Mouse (Mus musculus) bone marrow, adult 2 months (tissue): ENCODE measurements at regions not wholly inside any gene's neighbourhood (a gene's known extent, or its start where the extent isn't known, plus 50 kb on each side); places are given as distances from the start of the nearest gene placed in this dataset.
A peak's percentile ranks its signal among the peaks of the same experiment; 100 is the strongest.

Source experiments
- H3K27ac ChIP-seq: fragments of 200-500 bp; 2 replicates; pipeline ENCODE4 v1.5.1; 2012; ENCODE audit warnings: low read depth, mild to moderate bottlenecking, control low read depth, inconsistent platforms, low read length; ENCODE audit not compliant: control insufficient read depth, poor library complexity, insufficient read depth
- H3K4me1 ChIP-seq: fragments of 200-500 bp; 2 replicates; pipeline ENCODE4 v1.6.1; 2011; ENCODE audit warnings: low read length; ENCODE audit not compliant: control insufficient read depth, insufficient read depth
- H3K4me3 ChIP-seq: fragments of 200-500 bp; replicated peaks from 2 replicates; pipeline ENCODE3; 2011; ENCODE audit warnings: mild to moderate bottlenecking, low read depth, low read length, control low read depth; ENCODE audit not compliant: control insufficient read depth
- CTCF ChIP-seq: fragments of 200-500 bp; IDR thresholded peaks from 2 replicates; pipeline ENCODE4 v1.5.1; 2011; ENCODE audit warnings: low read length, control low read depth; ENCODE audit not compliant: control insufficient read depth, insufficient read depth
- POLR2A ChIP-seq: fragments of 200-500 bp; IDR thresholded peaks from 2 replicates; pipeline ENCODE4 v1.6.1; 2011; ENCODE audit warnings: low read depth, mild to moderate bottlenecking, control low read depth, low read length, borderline replicate concordance; ENCODE audit not compliant: control insufficient read depth
- WGBS: fragments of 180-500 bp; shearing (Covaris S2); methylation state at CpG from one replicate; pipeline ENCODE4 v1.1.7; 2018; 5-methylcytosine and 5-hydroxymethylcytosine counted together

DNA sequence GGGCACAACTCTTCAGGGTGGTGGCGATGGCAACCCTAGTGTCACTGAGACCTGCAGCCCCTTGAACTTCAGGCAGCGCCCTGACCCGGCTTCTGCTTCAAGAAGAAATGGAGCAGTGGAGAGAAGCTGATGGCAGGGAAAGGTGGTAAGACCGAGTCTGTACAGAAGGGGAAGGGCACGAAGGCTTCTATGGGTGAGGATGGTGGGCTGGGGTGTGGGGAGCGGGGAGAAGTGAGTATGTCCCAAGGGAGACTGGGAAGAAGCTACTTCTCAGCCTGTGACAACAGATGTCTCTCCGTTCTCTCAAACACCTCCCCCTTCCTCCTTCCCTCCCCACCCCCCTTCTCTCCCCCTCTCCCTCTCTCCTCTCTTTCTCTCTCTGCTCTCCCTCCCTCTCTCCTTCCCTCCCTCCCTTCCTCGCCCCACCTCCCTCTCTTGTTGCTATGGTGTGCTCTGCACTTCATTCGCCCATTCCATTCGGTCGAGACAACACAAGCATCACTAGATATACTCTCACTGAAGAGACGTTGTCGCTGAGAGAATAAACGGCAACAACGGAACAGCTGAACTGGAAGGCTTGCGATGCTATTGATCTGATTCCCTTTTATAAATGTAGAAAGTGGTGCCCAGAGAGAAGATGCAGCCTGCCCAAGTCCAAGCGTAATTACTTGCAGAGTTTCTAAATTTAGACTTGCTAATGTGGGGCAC is 142.7 kb upstream of the Tox3 start:
- Histone ChIP-seq H3K27ac (no peak overlapping the region), H3K4me3 (no peak overlapping the region), H3K4me1 (no peaks in the 10 kb centered on the region)
- no peak for TF ChIP-seq POLR2A
- TF ChIP-seq CTCF = no peak
- WGBS = 69% methylated on average over 17 of the region's 17 CpGs

DNA sequence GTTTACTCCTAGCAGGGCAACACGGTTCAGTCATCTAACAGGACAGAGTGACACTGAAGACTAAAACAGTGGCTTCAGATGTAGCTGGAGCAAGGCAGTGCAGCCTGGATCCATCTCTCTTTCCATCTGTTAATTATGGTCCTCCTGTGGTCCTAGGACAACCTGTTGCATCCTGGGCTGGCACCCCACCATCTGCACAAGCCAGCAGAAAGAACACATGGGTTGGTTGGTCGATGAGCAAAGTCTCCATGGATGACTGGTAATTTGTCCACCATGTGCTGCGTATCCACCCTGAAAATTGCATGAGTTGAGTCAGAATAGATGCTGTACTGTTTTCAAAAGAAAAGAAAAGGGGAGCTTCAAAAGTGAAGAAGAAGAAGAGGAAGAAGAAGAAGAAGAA is 138.4 kb upstream of the Tox3 start:
- Histone ChIP-seq H3K4me3 (no peak overlapping the region), H3K4me1 (no peaks in the 10 kb centered on the region), H3K27ac (no peak overlapping the region)
- WGBS = 66% methylated on average over 3 of the region's 3 CpGs
- TF ChIP-seq POLR2A (no peak), CTCF (no peak)

DNA sequence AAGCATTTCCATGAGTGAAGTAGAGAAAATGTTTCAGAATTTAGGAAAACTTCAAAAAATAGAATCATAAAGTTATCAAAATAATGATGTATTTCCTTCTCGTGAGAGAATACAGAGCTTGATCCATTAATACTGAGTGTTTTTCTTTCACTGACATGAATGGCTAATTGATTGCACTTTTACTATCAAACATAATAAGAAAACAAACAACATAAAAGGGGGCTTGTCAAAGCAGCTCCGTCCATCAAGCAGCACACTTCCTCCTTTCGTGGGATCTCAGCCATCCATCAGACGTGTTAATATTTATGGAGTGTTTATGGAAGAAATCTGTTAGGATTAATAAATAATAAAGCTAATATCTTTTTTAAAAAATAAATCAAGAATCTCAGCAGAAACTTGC is 130.0 kb upstream of the Tox3 start:
- no peaks in the 10 kb centered on the region for H3K4me1 ChIP-seq
- H3K4me3 ChIP-seq = no peak overlapping the region
- 43% methylated on average over 4 of the region's 4 CpGs for WGBS
- TF ChIP-seq POLR2A (no peak), CTCF (no peak)
- no peak overlapping the region for H3K27ac ChIP-seq

DNA sequence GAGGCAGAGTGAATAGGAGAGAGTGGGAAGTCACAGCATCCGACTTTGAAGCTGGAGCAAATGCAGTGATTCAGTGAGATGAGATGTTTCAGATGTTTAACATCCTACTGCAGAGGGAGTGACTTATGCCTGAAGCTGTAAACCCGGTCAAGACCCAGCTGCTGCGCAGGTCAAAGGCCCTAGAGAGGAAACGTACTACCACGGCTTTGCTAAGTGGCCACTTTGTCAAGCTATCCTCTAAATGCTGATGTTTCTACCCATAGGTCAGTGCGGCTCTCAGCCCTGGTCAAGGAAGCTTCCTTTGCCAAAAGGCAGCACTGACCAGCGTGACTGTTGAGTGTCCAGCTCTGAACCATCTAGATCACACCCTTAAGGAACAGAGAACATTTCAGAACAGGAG is 125.9 kb upstream of the Tox3 start:
- TF ChIP-seq POLR2A (no peak), CTCF (no peak)
- no peaks in the 10 kb centered on the region for H3K4me1 ChIP-seq
- 80% methylated on average over 7 of the region's 7 CpGs for WGBS
- H3K27ac ChIP-seq = no peak overlapping the region
- H3K4me3 ChIP-seq = no peak overlapping the region

DNA sequence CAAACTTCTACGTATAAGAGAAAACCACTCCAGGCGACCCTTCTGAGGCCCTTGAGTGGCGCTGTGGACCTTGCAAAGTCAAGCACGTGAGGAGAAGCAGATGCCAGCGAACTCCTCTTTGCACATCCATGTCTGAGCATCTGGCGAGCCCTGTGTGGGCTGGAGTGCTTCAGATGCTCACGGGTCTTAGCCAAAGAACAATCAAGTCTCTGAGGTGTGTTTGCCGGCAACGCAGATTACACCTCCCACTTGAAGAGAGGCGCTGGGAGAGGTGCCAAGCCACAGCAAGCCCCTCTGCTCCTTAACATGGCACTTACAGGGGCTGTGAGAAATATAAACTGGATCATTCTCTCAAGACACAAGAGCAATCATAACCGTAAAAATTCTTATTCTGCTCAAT is 122.7 kb upstream of the Tox3 start:
- 77% methylated on average over 11 of the region's 11 CpGs for WGBS
- TF ChIP-seq CTCF = no peak
- no peak for TF ChIP-seq POLR2A
- no peaks in the 10 kb centered on the region for H3K4me1 ChIP-seq
- H3K4me3 ChIP-seq = no peak overlapping the region
- H3K27ac ChIP-seq = no peak overlapping the region

DNA sequence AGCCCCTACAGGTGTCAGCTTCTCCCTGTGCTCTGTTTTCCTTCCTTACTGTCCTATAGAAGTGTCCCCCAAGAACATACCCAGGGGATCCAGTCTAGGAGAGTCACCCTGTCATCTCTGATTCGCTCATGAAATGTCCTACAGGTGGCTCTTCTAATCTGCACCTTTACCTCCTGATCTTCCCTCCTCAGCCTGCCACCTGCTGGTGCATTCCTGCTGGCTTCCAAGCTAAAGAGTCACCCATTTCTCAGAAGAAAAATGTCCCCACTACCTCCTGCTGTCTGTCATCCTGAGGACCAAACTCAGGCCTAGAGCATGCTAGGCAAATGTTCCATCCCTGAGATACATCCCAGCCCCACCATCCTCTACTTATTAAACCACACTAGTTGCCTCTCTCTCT is 115.6 kb upstream of the Tox3 start:
- no peaks in the 10 kb centered on the region for H3K4me1 ChIP-seq
- H3K27ac ChIP-seq = no peak overlapping the region
- TF ChIP-seq POLR2A = no peak
- TF ChIP-seq CTCF = 0 out of 2 replicates have a peak, but pooled peaks have one; percentile 10
- WGBS = 41% methylated on average over 1 of the region's 1 CpGs
- H3K4me3 ChIP-seq = no peak overlapping the region

DNA sequence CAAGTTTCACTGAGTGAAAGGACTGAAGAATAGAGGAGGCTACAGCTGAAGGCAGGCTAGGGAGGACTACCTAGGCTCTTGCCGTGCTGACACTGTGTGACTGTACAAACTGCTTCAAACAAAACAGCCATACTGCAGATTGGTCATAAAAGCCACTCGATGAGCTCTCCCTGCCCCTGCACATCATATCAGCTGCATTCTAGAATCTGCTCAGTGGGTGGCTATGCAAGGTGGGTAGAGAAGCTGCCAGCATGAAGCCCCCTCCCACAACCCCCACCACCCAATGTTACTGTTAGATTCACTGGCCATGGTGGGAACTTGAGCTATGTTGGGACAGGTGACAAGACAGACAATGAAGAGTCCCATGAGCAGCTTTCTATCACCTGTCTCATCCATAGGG is 107.2 kb upstream of the Tox3 start:
- WGBS = 88% methylated on average over 2 of the region's 2 CpGs
- H3K4me1 ChIP-seq = no peaks in the 10 kb centered on the region
- TF ChIP-seq POLR2A = no peak
- no peak for TF ChIP-seq CTCF
- H3K27ac ChIP-seq = no peak overlapping the region
- no peak overlapping the region for H3K4me3 ChIP-seq

DNA sequence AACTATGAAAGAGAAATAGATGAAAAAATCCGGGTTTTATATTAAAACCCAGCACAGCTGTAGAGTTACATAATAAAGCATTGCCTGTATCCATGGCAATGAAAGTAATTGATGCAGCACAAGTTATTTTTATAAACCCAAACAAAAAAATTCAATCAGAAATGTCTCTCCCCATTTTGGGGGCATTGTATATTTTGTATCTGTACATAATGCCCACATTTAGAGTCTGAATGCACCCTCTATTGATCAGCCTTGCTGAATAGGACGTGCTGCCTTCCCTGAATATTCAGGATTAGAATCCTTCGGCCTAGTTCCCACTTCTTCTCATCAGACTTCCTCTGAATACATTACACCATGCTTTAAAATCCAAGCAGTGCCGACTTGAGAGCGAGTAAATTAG is 106.0 kb upstream of the Tox3 start:
- Histone ChIP-seq H3K4me1 (no peaks in the 10 kb centered on the region), H3K4me3 (no peak overlapping the region), H3K27ac (no peak overlapping the region)
- WGBS = 70% methylated on average over 5 of the region's 5 CpGs
- no peak for TF ChIP-seq POLR2A
- no peak for TF ChIP-seq CTCF
